Mouse (Mus musculus): ENCODE data around the gene Noc2l.
A peak's percentile ranks its signal among the peaks of the same experiment; 100 is the strongest.

Gene Noc2l

DNA sequence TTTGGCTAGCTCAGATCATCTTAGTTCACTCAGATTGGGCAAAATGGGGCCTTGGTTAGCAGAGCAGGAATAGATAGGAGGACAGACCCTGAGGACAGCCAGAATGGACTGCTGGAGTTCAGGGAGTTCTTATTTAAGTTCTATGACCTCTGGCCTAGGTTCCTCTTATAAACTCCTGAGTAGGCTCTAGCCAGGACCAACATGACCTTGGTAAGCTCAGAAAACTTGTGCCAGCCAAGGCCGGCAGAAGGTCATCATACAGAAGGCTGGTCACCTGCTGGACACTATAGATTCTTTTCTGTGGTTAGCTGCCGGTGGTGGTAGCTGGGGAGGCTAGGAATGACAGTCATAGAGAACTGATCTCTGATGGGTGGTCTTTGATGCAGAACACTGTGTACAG is 19.6 kb upstream of the Noc2l start:
- DNase-seq (ENCODE audit: low spot score in 2 of 2): no peak

DNA sequence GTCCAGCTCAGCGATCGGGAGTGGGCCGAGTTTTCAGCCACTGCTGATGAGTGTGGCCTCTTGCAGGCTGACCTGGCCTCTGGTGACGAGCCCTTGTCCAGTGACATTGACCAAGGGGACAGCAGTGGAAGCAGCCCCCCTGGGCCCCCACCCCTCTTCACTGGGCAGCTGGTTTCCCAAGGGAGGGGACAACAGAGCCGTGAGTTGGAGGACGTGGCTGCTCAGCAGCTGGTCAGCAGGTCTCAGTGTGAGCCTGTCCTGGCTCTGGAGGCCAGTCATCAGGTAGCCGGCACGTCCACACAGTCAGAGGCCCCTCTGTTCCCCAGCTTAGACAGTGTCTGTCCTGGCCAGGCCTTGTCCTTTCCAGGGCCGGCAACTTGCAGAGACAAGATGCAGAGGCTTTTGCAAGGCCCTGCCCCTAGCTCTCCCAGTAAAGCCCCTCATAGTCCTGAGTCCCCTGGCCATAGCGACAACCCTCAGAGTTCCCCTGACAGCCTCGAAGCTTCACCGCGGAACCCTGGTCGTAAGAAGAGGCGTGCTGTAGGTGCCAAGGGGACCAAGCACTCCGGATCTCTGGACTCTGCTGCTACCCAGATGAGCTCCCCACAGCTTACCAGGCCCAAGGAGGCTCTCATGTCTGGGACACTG is 18.7 kb upstream of the Noc2l start:
- DNase-seq (ENCODE audit: low spot score in 2 of 2): no peak

DNA sequence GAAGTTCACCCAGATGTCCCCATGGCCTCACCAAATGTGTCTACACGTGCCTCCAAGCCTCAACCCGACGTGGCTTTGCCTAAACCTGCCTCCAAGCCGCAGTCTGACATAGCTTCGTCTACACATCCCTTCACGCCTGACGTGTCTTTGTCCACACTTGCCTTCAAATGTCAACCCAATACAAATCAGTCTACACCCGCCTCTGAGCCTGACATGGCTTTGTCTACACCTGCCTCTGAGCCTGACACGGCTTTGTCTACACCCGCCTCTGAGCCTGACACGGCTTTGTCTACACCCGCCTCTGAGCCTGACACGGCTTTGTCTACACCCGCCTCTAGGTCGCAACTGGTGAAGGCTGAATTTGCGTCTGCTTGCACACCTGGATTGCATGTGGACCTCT is 18.0 kb upstream of the Noc2l start:
- no peak for DNase-seq (ENCODE audit: low spot score in 2 of 2)

DNA sequence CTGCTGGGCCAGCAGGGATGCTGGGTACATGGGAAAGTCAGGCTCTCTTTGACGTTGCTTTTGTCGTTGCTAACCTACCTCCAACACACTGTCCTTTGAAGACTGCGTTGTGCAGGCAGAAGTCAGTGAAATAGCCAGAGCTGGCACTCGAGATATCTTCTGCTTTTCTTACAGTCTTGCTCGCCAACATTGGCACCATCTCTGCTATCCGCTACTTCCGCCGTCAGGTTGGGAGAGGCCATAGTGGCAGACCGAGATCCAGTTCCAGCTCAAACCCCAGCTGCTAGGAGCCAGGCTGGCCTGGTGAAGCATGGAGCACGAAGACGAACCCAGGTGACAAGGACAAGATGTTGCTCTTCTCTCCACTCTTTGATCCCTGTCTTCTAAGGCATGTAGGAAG is 15.9 kb upstream of the Noc2l start:
- DNase-seq (ENCODE audit: low spot score in 2 of 2): no peak

DNA sequence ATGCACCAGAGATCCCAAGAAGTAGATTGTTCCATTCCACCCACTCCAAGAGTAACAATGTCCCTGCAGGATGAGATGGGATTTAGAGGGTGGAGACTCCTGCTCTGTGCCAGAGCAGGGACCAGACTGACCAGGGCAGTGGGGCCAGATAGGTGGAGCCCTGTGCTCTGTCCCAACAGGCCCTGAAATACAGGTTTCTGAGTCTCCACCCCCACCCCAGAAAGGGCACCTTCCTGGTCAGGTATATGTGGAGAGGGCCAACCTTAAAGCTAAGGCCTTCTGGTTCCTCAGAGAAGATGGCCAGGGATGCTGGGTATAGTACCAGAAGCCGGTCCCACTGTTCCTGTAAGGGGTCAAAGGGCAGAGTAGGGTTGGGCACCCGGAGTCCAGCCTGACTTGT is 11.5 kb upstream of the Noc2l start:
- DNase-seq (ENCODE audit: low spot score in 2 of 2): no peak

DNA sequence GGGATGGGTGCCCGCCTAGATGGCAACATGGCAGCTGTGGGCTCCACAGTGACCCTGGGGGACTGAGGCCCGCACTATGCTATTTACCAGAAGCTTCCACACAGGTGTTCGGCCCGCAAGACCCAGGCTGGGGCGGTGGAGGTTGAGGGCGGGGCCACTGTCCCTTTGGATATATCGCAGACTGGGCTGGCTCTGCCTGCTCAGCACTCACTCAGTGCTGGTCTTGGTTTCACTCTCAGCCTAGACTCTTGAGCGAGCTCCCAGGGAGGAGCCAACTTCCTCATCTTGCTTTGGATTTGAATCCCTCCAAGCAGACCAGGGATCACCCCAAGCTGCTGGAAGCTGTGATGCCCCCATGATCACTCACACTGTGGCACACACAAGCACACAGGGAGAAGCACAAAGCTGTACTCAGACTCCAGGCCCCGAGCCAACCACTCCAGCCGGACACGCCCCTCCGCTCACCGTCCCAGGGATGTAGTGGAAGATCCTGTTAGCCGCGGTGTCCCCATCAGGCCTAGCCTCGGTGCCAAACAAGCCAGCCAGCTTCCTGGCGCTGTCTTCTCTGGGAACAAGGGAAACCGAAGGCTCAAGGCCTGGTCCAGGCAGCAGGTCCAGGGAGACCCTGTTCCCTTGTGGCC is 7.9 kb upstream of the Noc2l start:
- DNase-seq (ENCODE audit: low spot score in 2 of 2): no peak

DNA sequence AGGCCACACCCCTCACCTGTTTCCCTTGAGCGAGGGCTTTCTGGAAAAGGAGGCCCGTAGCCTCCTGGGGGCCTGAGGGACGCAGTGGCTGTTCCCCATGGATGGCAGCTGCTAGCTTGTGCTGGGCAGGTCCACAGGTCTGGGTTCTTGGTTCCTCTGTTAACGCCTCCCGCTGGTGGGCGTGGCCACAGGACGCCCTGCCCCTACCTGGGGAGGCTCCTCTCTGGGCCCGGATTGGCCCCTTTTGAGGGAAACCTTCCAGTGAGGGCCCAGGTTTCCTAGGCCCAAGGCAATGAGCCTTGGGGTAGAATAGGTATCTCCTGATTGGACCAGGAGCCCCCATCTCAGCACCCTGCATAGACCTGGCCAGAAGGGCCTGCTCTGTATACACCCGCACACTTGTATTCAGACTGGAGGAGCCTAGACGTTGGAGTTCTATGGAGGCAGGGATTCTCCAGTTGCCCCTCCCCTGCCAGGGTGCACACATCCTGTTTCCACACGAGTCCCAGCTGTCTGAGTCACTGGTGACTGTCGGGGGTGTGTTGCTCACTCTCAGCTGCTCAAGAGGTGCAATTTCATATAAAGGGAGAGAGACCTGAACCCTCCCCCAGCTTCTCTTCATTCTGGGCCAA is 7.3 kb upstream of the Noc2l start:
- DNase-seq (ENCODE audit: low spot score in 2 of 2): peak in 1 of 2 experiments; percentile 40

DNA sequence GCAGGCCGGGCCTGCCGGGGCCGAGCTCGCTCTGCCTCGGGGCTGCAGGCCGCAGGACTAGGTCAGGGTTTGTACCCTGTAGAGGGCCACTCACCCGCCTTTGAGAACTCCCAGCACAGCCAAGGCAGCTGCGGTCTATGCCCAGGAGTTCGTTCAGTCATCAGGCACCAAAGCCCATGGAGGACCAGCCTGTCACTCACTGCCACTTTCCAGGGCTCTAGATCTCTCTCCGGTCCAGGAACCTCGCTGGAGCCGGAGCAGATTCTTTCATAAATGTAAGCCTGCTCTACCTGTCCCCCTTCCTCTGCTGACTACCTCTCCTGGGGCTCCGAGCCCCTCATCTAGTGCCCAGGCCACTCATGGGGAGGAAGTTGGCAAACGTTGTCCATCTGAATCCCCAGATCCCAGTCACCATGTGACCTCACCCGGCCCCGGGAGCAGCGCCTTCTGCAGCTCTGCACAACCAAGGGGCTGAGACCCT is 1.7 kb upstream of the Noc2l start:
- no peak for DNase-seq (ENCODE audit: low spot score in 2 of 2)

DNA sequence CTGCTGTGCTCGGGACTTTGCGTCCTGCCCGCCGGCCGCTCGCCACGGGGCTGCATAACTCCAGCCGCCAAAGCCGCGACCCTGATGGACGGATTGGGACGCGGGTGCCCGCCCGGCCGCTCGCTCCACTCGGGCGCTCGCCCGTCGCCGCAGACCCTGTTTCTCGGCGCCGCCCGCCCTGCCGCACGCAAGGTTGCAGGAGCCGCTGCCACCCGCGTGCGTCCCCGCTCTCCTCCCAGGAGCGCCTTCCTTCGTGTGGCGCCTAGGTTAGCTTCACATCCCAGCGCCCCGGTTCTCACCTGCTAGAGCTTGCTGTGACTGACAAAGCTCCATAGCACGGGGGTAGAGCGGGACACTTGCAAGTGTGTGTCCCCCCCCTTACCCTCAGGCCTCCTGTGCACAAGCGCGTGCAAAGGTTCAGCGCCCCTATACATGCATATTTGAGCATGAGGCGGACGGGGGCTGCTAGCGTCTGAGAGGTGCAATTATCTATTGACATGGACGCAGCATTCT is 1.1 kb upstream of the Noc2l start, which contains the start of gene Plekhn1:
TSS of gene Plekhn1 (minus strand) at position 157 of the 513 bp plus-strand sequence.
- peak in 1 of 2 experiments; percentile 65 for DNase-seq (ENCODE audit: low spot score in 2 of 2)

DNA sequence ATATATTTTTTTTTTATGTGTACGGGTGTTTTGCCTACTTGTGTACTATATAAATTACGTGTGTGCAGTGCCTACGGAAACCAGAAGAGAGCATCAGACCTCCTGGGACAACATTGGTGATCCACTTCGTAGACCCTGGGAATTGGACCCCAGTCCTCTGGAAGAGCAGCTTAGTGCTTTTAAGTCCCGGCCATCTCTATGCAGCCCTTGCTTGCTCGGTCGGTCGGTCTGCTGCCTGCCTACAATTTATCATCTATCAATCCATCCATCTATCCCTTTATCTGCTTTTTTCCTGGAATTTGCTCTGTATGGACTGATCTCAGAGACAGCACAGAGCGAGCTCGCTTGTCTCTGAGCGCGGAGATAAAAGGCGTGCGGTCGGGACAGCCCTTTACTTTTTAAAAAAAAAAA is 445 bp upstream of the Noc2l start:
- no peak for DNase-seq (ENCODE audit: low spot score in 2 of 2)

DNA sequence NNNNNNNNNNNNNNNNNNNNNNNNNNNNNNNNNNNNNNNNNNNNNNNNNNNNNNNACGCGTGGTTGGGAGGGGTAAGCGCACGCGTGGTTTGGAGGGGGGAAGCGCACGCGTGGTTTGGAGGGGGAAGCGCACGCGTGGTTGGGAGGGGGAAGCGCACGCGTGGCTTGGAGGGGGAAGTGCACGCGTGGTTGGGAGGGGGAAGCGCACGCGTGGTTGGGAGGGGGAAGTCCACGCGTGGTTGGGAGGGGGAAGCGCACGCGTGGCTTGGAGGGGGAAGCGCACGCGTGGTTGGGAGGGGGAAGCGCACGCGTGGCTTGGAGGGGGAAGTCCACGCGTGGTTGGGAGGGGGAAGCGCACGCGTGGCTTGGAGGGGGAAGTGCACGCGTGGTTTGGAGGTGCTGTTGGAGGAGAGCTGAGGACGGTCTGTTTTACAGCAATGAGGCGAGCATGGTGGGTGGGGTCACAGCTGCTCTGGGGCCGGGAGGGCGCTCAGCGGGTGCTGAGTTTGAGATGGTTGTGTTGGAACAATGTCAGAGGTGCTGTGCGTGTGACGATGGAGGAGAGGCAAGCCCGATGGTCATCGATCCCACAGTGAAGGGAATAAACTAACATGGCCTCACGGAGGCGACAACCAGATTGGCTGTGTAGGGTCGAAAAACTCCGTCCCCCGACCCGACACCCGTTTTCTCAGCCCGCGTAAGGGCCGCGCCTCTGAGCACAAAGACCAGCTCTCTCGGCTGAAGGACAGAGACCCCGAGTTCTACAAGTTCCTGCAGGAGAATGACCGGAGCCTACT is 1.0 kb downstream of the Noc2l start:
- DNase-seq (ENCODE audit: low spot score in 2 of 2): no peak

DNA sequence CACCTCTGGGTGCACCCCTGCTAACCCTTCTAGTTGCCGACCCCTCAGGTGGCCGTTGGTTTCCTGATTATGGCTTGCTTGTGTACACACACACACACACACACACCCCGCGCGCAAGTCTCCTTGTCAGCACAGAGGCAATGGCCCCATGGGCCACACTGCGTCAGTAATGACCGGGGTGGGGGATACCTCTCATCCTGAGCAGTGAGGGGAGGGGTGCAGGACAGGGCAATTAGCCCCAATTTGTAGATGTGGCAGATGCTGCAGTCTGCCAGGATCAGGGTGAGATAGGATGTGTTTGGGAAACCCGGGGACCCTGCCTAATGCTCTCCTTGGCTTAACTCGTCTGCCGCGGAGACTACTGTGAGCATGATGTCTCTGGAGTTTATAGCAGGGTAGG is 13.8 kb downstream of the Noc2l start:
- no peak for DNase-seq (ENCODE audit: low spot score in 2 of 2)

DNA sequence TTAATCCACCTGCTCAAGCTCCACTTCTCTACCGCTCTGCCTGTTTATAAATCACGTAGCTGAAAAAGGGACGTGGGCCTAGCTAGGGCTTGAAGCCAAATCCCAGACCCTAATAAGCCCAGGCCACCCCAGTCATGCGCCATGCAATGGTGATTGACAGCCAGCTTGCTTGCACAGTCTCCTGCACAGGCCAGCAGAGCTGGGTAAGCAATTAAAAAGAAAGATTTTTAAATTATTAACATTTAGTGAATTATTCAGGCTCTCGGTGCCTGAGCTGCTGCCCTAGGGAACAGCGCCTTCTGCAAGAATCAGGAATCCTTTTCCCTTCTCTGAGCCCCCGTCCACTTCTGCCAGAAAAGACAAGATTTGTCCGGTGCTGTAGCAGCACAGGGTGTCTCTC is 15.3 kb downstream of the Noc2l start:
- DNase-seq (ENCODE audit: low spot score in 2 of 2): no peak

DNA sequence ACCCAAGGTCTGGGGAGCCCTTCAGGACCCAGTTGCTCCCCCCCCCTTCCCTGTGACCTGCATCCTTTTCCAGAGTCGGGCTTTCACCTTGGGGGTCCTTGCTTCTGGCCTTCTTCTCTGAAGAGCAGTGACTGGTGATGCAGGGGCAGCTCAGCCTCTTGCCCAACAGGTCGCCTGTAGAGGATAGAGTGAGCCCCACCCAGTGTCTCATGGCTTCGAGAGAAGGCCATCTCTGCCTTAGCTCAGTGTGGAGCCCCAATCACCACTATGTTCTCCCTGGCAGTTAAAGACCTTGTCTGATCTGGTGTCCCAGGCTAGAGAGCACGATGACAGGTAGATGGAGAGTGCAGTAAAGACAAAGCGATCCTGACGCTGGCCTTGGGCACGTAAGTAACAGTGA is 16.3 kb downstream of the Noc2l start:
- no peak for DNase-seq (ENCODE audit: low spot score in 2 of 2)

DNA sequence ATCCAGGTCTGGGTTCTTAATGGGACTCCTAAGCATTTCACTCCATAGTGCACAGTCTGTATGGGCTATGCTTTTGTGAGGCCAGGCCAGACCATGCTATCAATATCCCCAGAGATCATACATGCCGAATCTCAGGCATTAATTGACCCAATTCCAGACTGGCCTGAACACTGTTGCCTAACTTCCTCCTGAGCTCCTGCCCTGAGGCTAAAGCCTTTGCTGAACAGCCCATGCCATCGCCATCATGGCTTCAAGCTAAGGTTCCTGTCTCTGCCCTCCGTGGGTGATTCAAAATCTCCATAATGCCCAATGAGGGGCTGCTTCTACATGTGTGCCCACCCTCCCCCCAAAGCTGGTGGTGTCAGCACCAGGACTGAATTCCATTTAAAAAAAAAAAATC is 16.8 kb downstream of the Noc2l start:
- DNase-seq (ENCODE audit: low spot score in 2 of 2): no peak

DNA sequence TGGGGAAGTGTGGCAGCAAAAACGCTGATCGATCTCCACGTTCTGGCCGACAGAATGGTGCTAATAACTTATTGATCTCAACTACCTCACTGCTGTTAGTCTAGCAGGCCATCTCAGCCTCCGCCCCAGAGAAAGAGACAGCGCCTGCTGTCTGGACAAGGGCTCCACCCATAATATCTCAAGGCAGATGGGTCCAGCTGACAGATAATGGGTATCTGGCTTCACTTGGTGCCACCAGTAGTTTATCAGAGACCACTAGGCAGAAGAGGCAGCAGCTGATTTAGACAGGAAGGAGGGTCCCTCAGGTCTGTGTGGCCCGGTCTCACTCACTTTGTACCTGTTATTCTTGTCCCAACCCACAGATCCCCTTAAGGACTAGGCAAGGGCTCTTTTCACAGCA is 17.2 kb downstream of the Noc2l start:
- DNase-seq (ENCODE audit: low spot score in 2 of 2): no peak

DNA sequence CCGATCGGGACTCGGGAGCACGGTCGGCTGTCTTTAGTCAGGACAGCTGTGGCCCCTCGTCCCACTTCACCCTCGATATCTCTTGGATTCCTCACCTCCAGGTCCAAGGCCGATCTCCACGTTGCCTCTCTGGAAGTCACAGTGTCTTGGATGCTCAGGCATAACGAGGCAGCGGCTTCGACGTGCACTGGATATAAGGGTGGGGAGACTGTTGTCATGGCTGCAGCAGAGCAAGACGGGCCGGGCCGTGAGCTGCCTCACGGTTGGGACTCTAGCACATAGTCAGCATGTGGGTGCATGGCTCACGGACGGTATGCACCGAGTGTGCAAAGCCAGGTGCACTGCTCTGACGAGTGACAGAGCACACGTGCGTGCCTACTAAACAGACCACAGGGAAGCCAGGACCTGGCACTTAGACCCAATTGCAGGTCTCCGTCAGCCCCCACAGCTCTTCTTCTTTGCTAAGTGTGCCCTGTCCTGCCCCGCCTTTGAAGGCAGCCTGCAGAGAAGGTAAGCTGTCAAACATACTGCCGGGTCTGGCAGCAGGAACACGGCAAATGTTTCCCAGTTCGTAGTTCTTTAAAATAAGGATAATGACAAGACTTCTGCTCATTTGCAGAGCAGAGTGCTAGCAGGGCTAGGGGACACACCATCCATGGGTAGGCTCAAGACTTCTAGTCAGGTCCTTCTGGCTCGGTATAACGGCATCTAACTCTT is 18.7 kb downstream of the Noc2l start:
- DNase-seq (ENCODE audit: low spot score in 2 of 2): no peak

DNA sequence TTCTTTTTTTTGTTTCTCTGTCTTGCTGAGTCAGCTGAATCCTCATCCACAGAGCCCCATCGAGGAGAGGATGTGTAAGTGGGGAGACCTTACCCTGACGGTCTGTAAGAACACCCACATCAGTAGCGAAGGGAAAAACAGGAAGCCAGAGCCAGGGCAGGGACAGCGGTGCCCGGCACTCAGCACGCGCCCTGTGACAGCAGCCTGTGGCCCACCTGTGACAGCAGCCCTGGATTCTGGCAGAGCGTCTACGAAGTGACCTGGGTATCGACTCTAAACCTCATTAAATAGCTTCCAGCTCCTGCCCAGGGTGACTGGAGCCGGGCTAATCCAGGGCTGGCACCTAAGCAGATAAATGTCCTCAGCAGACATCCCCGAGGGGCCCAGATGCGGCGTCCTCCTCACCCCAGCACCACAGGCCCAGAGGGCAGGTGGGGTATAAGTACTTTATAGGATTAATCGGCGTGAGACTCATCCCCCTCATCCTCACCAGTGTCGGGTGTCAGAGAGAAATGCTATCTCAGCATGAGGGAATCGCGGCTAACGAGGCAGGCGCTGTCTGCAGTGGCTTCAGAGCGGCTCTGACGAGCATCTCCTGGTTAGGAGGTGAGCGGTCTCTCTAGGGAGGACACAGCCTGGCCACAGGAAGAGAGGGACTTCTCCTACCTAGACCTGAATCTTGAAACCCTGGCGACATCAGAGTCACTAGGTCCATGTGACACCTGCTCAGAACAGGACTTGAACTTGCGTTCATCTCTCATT is 19.4 kb downstream of the Noc2l start, which contains the start of gene Samd11:
TSS of gene Samd11 (minus strand) at position 580 of the 762 bp plus-strand sequence.
- no peak for DNase-seq (ENCODE audit: low spot score in 2 of 2)

Data from left cerebral cortex, adult 9 months (tissue).